Mouse (Mus musculus) brain, embryonic 14.5 days (tissue): ENCODE measurements around the gene Cubn. TPM values are rescaled to one million over a fixed set of nuclear protein-coding genes. Genes with fewer than 3 reads are reported as not detected.

Experiments used
- DNase-seq: peaks from one replicate; pipeline ENCODE4 v3.0.0-alpha.2; 2011; ENCODE audit warnings: low read depth
- CTCF ChIP-seq: fragments of 200-500 bp; IDR thresholded peaks from 2 replicates; pipeline ENCODE4 v1.5.1; 2012; ENCODE audit warnings: inconsistent platforms, mild to moderate bottlenecking, moderate library complexity, borderline replicate concordance; ENCODE audit not compliant: insufficient read depth, insufficient read length; ENCODE audit errors: extremely low read depth
- POLR2A ChIP-seq: fragments of 200-500 bp; IDR thresholded peaks from 2 replicates; pipeline ENCODE4 v1.6.1; 2012; ENCODE audit warnings: mild to moderate bottlenecking, inconsistent platforms, borderline replicate concordance; ENCODE audit not compliant: poor library complexity, insufficient read depth, insufficient read length, severe bottlenecking; ENCODE audit errors: extremely low read depth
- polyA plus RNA-seq: library from polyadenylated mRNA; depleted of rRNA; stranded (reverse); fragments of >200 nt; gene quantifications from 2 replicates; pipeline ENCODE4 v1.2.3, GENCODE M21; 2012

Cubn gene
- polyA plus RNA-seq, 1 experiment: 0.55 TPM

- no peak for DNase-seq
- TF ChIP-seq POLR2A: no peak
- no peak for TF ChIP-seq CTCF
These were observed 12.4 kb downstream of the Cubn start for GRCm38 (mm10) chr2:13479165-13479564.

- DNase-seq: no peak
- TF ChIP-seq CTCF (no peak), POLR2A (no peak)
These were observed 21.5 kb downstream of the Cubn start for GRCm38 (mm10) chr2:13470108-13470507.

GRCm38 (mm10) chr2:13469641-13470040 is 22.0 kb downstream of the Cubn start:
- DNase-seq: no peak
- TF ChIP-seq CTCF (no peak), POLR2A (no peak)

- TF ChIP-seq POLR2A (no peak), CTCF (no peak)
- DNase-seq: no peak
These were observed 24.9 kb downstream of the Cubn start for GRCm38 (mm10) chr2:13466685-13467084.

GRCm38 (mm10) chr2:13458088-13458487 is 33.5 kb downstream of the Cubn start:
- DNase-seq: no peak

GRCm38 (mm10) chr2:13456821-13457220 is 34.8 kb downstream of the Cubn start:
- no peak for DNase-seq
- TF ChIP-seq CTCF (no peak), POLR2A (no peak)

More at GRCm38 (mm10) chr2:13458088-13458487, 33.5 kb downstream of the Cubn start:
- TF ChIP-seq POLR2A (no peak), CTCF (no peak)

GRCm38 (mm10) chr2:13451495-13452491 is 39.8 kb downstream of the Cubn start:
- no peak for TF ChIP-seq CTCF
- TF ChIP-seq POLR2A: no peak
- DNase-seq: no peak

- TF ChIP-seq CTCF (no peak), POLR2A (no peak)
- DNase-seq: no peak
These were observed 40.7 kb downstream of the Cubn start for GRCm38 (mm10) chr2:13450895-13451294.

- TF ChIP-seq POLR2A (no peak), CTCF (no peak)
These were observed 41.1 kb downstream of the Cubn start for GRCm38 (mm10) chr2:13450470-13450869.

GRCm38 (mm10) chr2:13445156-13445555 is 46.5 kb downstream of the Cubn start:
- no peak for TF ChIP-seq POLR2A
- TF ChIP-seq CTCF: no peak
- DNase-seq: no peak

More at GRCm38 (mm10) chr2:13450470-13450869, 41.1 kb downstream of the Cubn start:
- peak; percentile 49 for DNase-seq

- TF ChIP-seq CTCF: no peak
- no peak for TF ChIP-seq POLR2A
These were observed 52.6 kb downstream of the Cubn start for GRCm38 (mm10) chr2:13438983-13439382.

GRCm38 (mm10) chr2:13438275-13438845 is 53.3 kb downstream of the Cubn start:
- DNase-seq: no peak
- no peak for TF ChIP-seq CTCF
- TF ChIP-seq POLR2A: no peak

More at GRCm38 (mm10) chr2:13438983-13439382, 52.6 kb downstream of the Cubn start:
- no peak for DNase-seq

- no peak for DNase-seq
- TF ChIP-seq CTCF (no peak), POLR2A (no peak)
These were observed 59.6 kb downstream of the Cubn start for GRCm38 (mm10) chr2:13432002-13432401.
